Mouse (Mus musculus): ENCODE results near the gene Pym1. TPM values are rescaled to one million over a fixed set of nuclear protein-coding genes. Genes with fewer than 3 reads are reported as not detected.
A peak's percentile ranks its signal among the peaks of the same experiment; 100 is the strongest.

The Pym1 gene
- total RNA-seq, 1 experiment: 78.6 TPM

DNA sequence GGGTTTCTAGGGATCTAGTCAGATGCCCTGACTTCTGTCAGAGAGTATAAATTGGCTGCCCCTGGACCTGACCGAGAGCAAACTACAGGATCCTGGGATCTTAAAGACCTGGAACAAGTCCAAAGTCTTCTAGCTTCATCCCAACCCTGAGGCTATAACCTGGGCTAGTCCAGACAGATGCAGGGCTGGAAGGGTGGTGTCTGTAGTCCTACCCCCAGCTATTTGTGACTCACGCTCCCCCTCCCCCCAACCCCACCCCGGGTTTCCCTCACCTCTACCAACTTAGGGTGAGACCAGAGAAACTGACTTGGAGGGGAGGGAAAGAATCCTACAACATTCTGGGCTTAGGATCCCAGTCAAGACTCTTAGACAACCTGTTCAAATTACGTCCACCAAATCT, 5.1 kb upstream of the Pym1 start:
- Histone ChIP-seq H3K4me3 (ENCODE audit: insufficient read depth in 1 of 2, low read depth in 1 of 2, low read length in 2 of 2, poor library complexity in 1 of 2, severe bottlenecking in 1 of 2) (peak overlapping the region; percentile 82 to 89; a peak in 3 of 4 replicates), H3K36me3 (ENCODE audit: control insufficient read depth, insufficient read depth, low read length, poor library complexity, severe bottlenecking) (no peaks in the 10 kb centered on the region), H3K27ac (ENCODE audit: insufficient read depth, low read depth, low read length, poor library complexity, severe bottlenecking) (no peak overlapping the region; the same call in 1 of the 2 replicates), H3K9me3 (ENCODE audit: control insufficient read depth, insufficient read depth, low read depth, low read length) (no peaks in the 10 kb centered on the region), H3K9ac (ENCODE audit: insufficient read depth, low read depth, low read length, poor library complexity, severe bottlenecking) (no peak overlapping the region), H3K4me1 (ENCODE audit: control insufficient read depth in 2 of 2, insufficient read depth in 2 of 2, low read length in 2 of 2, poor library complexity in 1 of 2) (peaks cover 14 to 22% of the 10 kb centered on the region in 2 experiments)
- in situ Hi-C loops (cut with MboI; ENCODE audit: low sequenced_read_pairs in 2 of 2, unreplicated experiment in 2 of 2): no loop called here
- no peak for DNase-seq (ENCODE audit: low read depth, low spot score)
- no peak for TF ChIP-seq MAFK (IDR thresholded peaks at IDR 0.05; ENCODE audit: insufficient read depth, low read depth, low read length)
- TF ChIP-seq HCFC1 (IDR thresholded peaks at IDR 0.05; ENCODE audit: borderline replicate concordance, insufficient read depth, low read length): no peak
- TF ChIP-seq ZC3H11A (IDR thresholded peaks at IDR 0.05; ENCODE audit: borderline replicate concordance, low read depth, low read length): no peak
- TF ChIP-seq CHD2 (IDR thresholded peaks at IDR 0.05; ENCODE audit: low read depth, low read length): no peak
- no peak for TF ChIP-seq ZNF384 (IDR thresholded peaks at IDR 0.05; ENCODE audit: low read depth, low read length)

- in situ Hi-C loops (cut with MboI; ENCODE audit: low sequenced_read_pairs in 2 of 2, unreplicated experiment in 2 of 2): no loop called here
- no peak overlapping the region for H3K27ac ChIP-seq (ENCODE audit: insufficient read depth, low read depth, low read length, poor library complexity, severe bottlenecking)
- H3K9me3 ChIP-seq (ENCODE audit: control insufficient read depth, insufficient read depth, low read depth, low read length): no peaks in the 10 kb centered on the region
- peaks cover 14 to 22% of the 10 kb centered on the region in 2 experiments for H3K4me1 ChIP-seq (ENCODE audit: control insufficient read depth in 2 of 2, insufficient read depth in 2 of 2, low read length in 2 of 2, poor library complexity in 1 of 2)
- no peaks in the 10 kb centered on the region for H3K36me3 ChIP-seq (ENCODE audit: control insufficient read depth, insufficient read depth, low read length, poor library complexity, severe bottlenecking)
- H3K4me3 ChIP-seq (ENCODE audit: insufficient read depth in 1 of 2, low read depth in 1 of 2, low read length in 2 of 2, poor library complexity in 1 of 2, severe bottlenecking in 1 of 2): peak overlapping the region; percentile 82 to 89
- DNase-seq (ENCODE audit: low read depth, low spot score): no peak
- TF ChIP-seq HCFC1 (IDR thresholded peaks at IDR 0.05; ENCODE audit: borderline replicate concordance, insufficient read depth, low read length): no peak
- no peak for TF ChIP-seq CHD2 (IDR thresholded peaks at IDR 0.05; ENCODE audit: low read depth, low read length)
- no peak for TF ChIP-seq ZC3H11A (IDR thresholded peaks at IDR 0.05; ENCODE audit: borderline replicate concordance, low read depth, low read length)
- no peak for TF ChIP-seq ZNF384 (IDR thresholded peaks at IDR 0.05; ENCODE audit: low read depth, low read length)
- no peak for TF ChIP-seq MAFK (IDR thresholded peaks at IDR 0.05; ENCODE audit: insufficient read depth, low read depth, low read length)
- H3K9ac ChIP-seq (ENCODE audit: insufficient read depth, low read depth, low read length, poor library complexity, severe bottlenecking): peak overlapping the region; percentile 80; the same call in 1 of the 2 replicates
Observed at GRCm38 (mm10) chr10:128743235-128743634, 4.5 kb upstream of the Pym1 start.

GRCm38 (mm10) chr10:128743791-128744191, 3.9 kb upstream of the Pym1 start:
- Histone ChIP-seq H3K4me3 (ENCODE audit: insufficient read depth in 1 of 2, low read depth in 1 of 2, low read length in 2 of 2, poor library complexity in 1 of 2, severe bottlenecking in 1 of 2) (peak overlapping the region; percentile 82 to 89), H3K9me3 (ENCODE audit: control insufficient read depth, insufficient read depth, low read depth, low read length) (no peaks in the 10 kb centered on the region), H3K9ac (ENCODE audit: insufficient read depth, low read depth, low read length, poor library complexity, severe bottlenecking) (peak overlapping the region; percentile 80), H3K36me3 (ENCODE audit: control insufficient read depth, insufficient read depth, low read length, poor library complexity, severe bottlenecking) (no peaks in the 10 kb centered on the region), H3K4me1 (ENCODE audit: control insufficient read depth in 2 of 2, insufficient read depth in 2 of 2, low read length in 2 of 2, poor library complexity in 1 of 2) (peaks cover 14 to 17% of the 10 kb centered on the region in 2 experiments), H3K27ac (ENCODE audit: insufficient read depth, low read depth, low read length, poor library complexity, severe bottlenecking) (0 out of 2 replicates have a peak overlapping the region, but pooled peaks have one; percentile 23)
- in situ Hi-C loops (cut with MboI; ENCODE audit: low sequenced_read_pairs in 2 of 2, unreplicated experiment in 2 of 2): no loop called here
- TF ChIP-seq ZNF384 (IDR thresholded peaks at IDR 0.05; ENCODE audit: low read depth, low read length) (no peak), CHD2 (IDR thresholded peaks at IDR 0.05; ENCODE audit: low read depth, low read length) (no peak), ZC3H11A (IDR thresholded peaks at IDR 0.05; ENCODE audit: borderline replicate concordance, low read depth, low read length) (no peak), HCFC1 (IDR thresholded peaks at IDR 0.05; ENCODE audit: borderline replicate concordance, insufficient read depth, low read length) (no peak), MAFK (IDR thresholded peaks at IDR 0.05; ENCODE audit: insufficient read depth, low read depth, low read length) (no peak)
- no peak for DNase-seq (ENCODE audit: low read depth, low spot score)

DNA sequence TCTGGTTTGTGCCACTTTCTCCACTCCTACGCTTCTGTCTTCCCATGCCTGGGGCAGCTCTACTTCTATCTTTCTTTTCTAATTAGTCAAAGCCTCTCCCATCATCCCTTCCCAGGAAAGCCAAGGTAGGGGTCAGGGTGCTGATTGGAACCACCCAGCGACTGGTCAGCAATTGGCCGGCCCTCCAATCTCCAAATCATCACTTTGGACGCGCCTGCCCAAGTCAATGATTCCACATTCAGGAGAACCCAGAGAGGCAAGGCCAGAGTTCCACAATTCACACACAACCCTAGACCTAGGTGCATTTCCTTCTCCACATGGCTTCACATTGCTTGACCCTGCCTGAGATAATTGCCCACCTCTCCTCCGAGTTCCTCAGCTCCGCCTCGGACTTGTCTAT, 3.5 kb upstream of the Pym1 start:
- peaks cover 12 to 17% of the 10 kb centered on the region in 2 experiments for H3K4me1 ChIP-seq (ENCODE audit: control insufficient read depth in 2 of 2, insufficient read depth in 2 of 2, low read length in 2 of 2, poor library complexity in 1 of 2)
- no peak overlapping the region for H3K27ac ChIP-seq (ENCODE audit: insufficient read depth, low read depth, low read length, poor library complexity, severe bottlenecking)
- H3K4me3 ChIP-seq (ENCODE audit: insufficient read depth in 1 of 2, low read depth in 1 of 2, low read length in 2 of 2, poor library complexity in 1 of 2, severe bottlenecking in 1 of 2): peak overlapping the region; percentile 82 to 89
- H3K36me3 ChIP-seq (ENCODE audit: control insufficient read depth, insufficient read depth, low read length, poor library complexity, severe bottlenecking): no peaks in the 10 kb centered on the region
- no peak for DNase-seq (ENCODE audit: low read depth, low spot score)
- H3K9ac ChIP-seq (ENCODE audit: insufficient read depth, low read depth, low read length, poor library complexity, severe bottlenecking): peak overlapping the region; percentile 80
- TF ChIP-seq MAFK (IDR thresholded peaks at IDR 0.05; ENCODE audit: insufficient read depth, low read depth, low read length) (no peak), CHD2 (IDR thresholded peaks at IDR 0.05; ENCODE audit: low read depth, low read length) (no peak), HCFC1 (IDR thresholded peaks at IDR 0.05; ENCODE audit: borderline replicate concordance, insufficient read depth, low read length) (no peak), ZNF384 (IDR thresholded peaks at IDR 0.05; ENCODE audit: low read depth, low read length) (no peak), ZC3H11A (IDR thresholded peaks at IDR 0.05; ENCODE audit: borderline replicate concordance, low read depth, low read length) (no peak)
- in situ Hi-C loops (cut with MboI; ENCODE audit: low sequenced_read_pairs in 2 of 2, unreplicated experiment in 2 of 2): no loop called here
- H3K9me3 ChIP-seq (ENCODE audit: control insufficient read depth, insufficient read depth, low read depth, low read length): no peaks in the 10 kb centered on the region
